Mouse (Mus musculus) layer of hippocampus, adult 8-10 months (tissue): ENCODE measurements around the gene Clpb. TPM values are rescaled to one million over a fixed set of nuclear protein-coding genes. Genes with fewer than 3 reads are reported as not detected.

Experiments used
- DNase-seq, 2 experiments: peaks; one replicate each; pipeline ENCODE4 v3.0.0; 2022; ENCODE audit warnings: low spot score in 2 of 2
- total RNA-seq, 4 experiments: library from RNA; stranded (reverse); gene quantifications; 2 replicates each; pipeline ENCODE4 v1.2.4; 2022

The Clpb gene
- total RNA-seq, 4 experiments from 2014 or later, result 50.7 to 64.1 (median 56.9) TPM

DNA sequence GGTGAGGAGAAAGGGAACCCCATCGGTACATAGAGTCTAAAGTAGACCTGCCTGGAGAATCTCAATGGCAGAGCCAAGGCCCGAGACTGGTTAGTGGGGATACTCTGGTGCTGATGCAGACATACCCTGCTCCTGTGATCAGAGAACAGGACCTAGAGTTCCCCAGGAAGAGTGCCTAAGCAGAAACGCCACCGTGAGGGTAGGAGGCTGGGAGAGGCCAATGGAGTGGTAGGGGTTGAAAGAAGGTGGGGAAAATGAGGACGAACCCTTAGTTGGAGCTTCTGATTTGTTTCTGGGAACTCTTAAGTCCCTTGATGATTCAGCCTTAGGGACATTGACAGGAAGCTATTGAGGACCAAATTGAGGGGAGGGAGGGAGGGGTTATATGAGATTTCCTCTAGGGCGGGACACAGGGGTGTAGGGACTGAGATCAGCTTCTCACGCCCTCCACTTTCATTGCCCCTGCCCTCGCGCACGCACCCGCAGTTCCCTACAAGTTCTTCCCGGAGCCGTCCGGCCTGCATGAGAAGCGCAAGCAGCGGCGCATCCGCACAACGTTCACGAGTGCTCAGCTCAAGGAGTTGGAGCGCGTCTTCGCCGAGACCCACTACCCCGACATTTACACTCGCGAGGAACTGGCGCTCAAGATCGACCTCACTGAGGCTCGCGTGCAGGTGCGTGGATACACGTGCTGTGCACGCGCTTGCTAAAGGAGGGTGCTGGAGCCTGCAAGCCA is 157.0 kb downstream of the Clpb start:
- no peak for DNase-seq

GRCm38 (mm10) chr7:101821571-101822501 is 158.4 kb downstream of the Clpb start:
- no peak for DNase-seq

DNA sequence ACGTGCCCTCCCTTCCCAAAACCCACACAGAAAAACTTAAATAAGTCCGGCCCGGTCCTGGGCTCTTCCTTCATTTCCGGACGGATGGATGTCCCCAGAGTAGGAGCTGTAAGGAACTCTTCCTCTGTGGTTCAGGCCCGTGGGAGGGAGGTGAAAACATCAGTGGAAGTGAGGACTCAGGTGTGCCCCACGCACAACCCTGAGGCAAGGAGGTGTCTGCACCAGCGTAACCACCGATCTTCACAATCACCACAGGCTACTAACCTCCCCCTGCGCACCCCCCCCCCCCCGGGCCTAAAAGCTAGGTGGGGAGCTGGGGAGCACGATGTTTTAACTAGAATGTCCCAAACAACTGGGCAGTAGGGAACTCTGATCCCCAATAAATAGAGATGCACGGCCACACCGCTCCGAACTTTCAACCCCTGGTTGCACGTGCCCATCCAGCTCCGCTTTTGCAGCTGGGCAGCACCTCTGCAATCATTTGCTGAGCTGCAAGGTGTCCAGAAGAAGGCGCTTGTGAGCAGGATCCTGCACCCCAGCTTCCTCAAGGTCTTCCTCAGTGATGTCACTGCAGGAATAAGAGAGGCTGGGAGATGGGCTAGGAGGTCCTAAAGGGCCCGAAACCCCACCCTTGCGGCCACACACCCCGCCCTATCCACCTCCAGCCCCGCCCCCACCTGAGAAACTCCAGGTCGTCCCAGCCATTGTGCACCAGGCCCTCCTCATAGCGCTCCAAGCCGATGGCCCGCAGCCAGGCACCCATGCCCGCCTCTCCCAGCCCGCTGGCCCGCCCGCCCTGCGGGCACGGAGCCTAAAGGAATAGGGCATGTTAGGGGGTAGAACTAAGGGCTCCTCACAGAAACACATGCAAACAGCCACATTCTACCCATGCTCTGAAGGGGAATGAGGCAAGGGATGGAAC is 159.7 kb downstream of the Clpb start:
- no peak for DNase-seq

- no peak for DNase-seq
These were observed 160.6 kb downstream of the Clpb start for GRCm38 (mm10) chr7:101823758-101824630.

DNA sequence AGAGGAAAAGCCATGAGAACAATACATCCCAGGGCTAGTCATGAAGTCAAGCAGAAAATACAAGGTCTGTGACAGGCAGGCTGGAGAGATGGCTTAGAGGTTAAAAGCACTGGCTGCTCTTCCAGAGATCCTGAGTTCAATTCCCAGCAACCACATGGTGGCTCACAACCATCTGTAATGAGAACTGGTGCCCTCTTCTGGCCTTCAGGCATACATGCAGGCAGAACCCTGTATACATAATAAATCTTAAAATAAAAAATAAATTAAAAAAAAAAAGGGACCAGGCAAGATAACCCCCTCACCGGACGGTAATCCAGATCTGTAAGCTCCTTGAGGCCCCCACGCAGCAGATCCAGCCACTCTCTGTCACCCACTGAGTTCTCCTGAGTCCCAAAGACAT is 166.9 kb downstream of the Clpb start:
- DNase-seq, result no peak

DNA sequence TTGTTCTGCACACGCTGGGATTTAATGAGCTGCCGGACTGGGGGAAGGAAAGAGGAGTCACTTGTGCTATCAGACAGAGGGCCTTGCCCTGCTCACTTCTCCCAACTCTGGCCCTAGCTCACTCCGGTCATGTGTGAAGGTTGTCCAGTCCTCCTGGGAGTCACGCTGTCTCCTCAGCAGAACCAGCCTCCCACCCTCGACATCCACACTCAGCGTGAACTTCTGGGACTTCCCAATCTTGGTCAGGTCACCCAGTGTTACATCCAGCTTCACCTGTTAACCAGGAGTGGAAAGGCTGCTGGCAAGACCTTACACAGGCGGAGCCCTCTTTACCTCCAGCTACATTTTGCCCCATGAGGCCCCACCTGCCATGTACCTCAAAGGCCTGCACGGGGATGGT is 168.0 kb downstream of the Clpb start:
- DNase-seq, result no peak

GRCm38 (mm10) chr7:101832372-101832771 is 168.9 kb downstream of the Clpb start:
- no peak for DNase-seq

DNA sequence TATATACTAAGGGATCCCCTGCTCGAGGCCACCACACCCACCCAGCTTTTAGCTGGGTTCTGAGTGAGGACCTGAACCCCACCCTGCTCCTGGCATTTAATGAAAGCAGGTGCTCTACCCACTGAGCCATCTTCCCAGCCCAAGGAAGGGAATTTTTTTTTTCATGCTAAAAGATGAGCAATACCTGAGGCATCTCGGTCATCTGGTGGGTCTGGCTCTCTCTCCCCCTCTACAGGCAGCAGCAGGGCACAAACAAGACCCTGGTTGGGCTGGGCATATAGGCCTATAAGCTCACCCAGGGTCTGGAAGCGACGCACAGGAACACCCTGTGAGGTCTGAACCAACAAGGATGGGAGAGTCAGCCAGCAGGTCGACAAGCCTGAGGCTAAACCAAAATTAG is 169.9 kb downstream of the Clpb start:
- no peak for DNase-seq

DNA sequence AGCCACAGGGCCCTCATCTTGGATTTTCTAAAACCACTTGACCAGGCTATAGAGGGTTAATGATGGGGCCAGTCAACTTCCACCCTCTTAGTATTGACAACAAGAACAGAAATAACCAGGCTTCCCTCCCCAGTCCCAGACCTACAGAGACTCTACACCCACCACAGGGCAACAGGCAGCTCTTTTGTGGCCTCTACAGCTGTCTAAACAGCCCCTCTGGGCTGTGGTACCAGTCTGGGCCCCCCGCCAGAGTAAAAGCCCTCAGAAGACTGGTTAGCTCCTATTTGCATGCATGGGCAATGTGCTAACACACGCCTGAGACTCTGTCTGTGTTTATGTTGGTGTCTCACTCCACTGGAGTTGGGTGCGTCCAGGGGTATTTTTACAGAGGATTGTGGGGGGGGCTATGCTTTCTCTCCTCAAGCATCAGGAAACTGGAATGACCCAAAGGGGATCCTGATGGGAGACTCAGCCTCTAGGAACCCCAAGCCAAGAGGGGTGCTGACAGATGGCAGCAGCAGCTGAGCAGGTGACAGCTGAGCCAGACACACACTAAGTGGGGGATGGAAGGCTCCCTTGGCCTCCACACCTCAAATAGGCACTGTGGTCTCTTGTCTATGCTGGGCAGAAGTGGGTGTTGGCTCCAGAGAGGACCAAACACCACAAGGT is 170.6 kb downstream of the Clpb start:
- no peak for DNase-seq

DNA sequence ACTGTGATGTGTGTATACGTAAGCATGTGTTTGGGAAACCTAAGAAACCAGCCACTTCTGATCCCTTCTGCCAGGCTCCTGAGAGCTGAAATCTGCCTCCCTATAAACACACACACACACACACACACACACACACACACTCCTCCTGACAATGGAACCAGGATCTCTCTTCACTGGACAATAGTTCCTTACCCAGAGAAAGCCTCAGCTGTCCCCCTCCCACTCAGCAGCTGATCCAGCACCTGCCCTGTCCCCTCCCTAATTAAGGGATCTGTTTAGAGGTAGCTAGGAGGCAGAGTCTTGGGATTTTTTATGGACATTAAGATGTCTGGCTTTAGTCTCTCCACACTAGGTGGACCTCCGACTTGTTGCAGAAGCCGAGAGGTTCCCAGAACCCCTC is 171.5 kb downstream of the Clpb start:
- DNase-seq, result no peak

GRCm38 (mm10) chr7:101835457-101836109 is 172.2 kb downstream of the Clpb start:
- DNase-seq, result no peak

DNA sequence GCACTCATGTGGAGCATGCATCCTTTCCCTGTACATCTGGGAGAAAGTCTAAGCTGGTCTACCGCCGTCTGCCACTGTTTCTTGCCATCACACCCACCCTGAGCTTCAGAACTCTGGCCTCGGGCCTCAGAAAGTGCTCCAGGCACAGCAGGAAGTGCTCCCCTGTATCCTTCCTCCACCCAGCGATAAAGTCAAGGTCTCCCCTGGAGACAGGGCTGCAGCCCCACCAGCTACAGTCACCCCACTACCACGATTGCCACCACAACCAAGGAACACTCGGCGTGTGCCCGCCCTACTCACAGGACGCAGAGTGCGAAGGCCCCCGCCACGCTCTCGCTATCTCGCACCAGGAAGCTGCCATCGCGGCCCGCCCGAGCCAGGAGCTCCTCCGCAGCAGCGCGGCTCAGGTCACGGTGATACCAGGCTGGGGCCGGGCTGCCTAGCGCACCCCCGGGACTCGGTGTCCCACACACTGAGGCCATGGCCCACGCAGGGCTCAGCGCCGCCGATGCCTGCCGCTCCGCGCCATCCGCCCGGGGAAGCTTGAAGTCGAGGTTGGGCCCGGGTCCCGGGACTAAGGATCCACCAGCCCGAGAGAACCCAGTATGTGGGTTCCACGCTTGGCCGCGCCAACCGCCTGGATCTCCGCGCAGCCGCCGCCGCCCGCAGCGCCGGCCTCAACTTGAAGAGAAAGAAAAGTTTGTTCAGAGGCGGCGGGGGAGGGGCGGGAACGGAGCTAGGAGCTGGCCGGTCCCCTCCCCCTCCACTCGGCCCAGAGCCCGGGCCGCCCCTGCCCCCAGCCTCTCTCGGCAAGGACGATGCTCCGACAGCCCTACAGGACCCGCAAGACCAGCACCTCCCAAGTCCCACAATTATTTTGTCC is 173.1 kb downstream of the Clpb start:
- DNase-seq, result peak in 1 of 2 experiments; percentile 34

GRCm38 (mm10) chr7:101837154-101837605 is 173.7 kb downstream of the Clpb start:
- DNase-seq, result no peak

- peak; percentile 64 to 69 for DNase-seq
These were observed 174.4 kb downstream of the Clpb start, which contains the start of gene Inppl1 for GRCm38 (mm10) chr7:101837606-101838471. TSS of gene Inppl1 (minus strand) at chr7:101838229.

GRCm38 (mm10) chr7:101844186-101844585 is 180.8 kb downstream of the Clpb start:
- no peak for DNase-seq
